ENCODE assay signal across 9 mouse cellular contexts in the genomic region with DNA sequence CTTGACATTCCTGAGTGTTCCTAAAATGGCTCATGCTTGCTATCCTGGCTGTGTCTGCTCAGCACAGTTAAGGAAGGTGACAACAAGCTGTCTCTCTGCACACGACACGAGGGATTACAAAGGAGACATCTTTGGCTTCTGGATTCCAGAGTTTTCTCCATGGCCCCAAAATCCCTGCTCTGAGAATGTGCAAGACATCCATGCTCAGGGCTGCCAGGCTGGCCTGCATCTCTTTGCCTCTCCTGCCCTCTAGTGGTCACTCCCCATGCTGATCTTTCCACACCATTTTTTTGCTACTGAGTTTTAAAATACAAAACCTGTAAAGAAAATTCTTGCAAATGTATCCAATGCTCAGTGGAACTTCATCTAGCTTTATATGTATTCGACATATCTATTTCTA. TPM values are rescaled to one million over a fixed set of nuclear protein-coding genes. Genes with fewer than 3 reads are reported as not detected.
DNase-seq lines count a peak whose midpoint lies in the region; TF ChIP-seq lines count a peak whose summit lies in the region.
"Had no signal": no experiment of that assay in that cellular context is flagged by ENCODE, and none has a peak within 500 bp of the region (broad histone marks: within the 10 kb centered on the region; RNA-seq: fewer than 3 reads in every experiment).

No protein-coding gene starts in this region.

- DNase-seq in fibroblast of lung, adult 2 months (ENCODE audit: low read depth) = peak; percentile 32
- peak; percentile 83 to 90 for DNase-seq in heart, postnatal 10 days
- DNase-seq in layer of hippocampus, adult 8-10 months (ENCODE audit: low spot score in 2 of 2) = peak; percentile 68 to 86
- DNase-seq in lung, postnatal 25 days (ENCODE audit: low spot score) = peak; percentile 66
- peak; percentile 87 to 91 for DNase-seq in right cerebral cortex, postnatal 10 days (ENCODE audit: low spot score in 2 of 2)
- DNase-seq in urinary bladder, postnatal 25 days (ENCODE audit: low spot score) = peak; percentile 75

- no peaks in the 10 kb centered on the region for H3K9me3 ChIP-seq in E14TG2a.4 (ENCODE audit: low read length)

- no peaks in the 10 kb centered on the region for H3K27me3 ChIP-seq in E14TG2a.4 (ENCODE audit: insufficient read depth, low read length)

- no peak overlapping the region for H3K4me3 ChIP-seq in E14TG2a.4 (replicated peaks; ENCODE audit: low read length)
- H3K4me3 ChIP-seq in bone marrow, adult 2 months (replicated peaks; ENCODE audit: control insufficient read depth, low read depth, low read length) = no peak overlapping the region

- TF ChIP-seq POLR2A in bone marrow, adult 2 months (IDR thresholded peaks at IDR 0.05; ENCODE audit: borderline replicate concordance, control insufficient read depth, low read depth, low read length) = no peak

- 6% methylated on average over 3 of the region's 3 CpGs for WGBS in bone marrow, adult 2 months

- peak; percentile 92 for TF ChIP-seq CTCF in E14TG2a.4 (conservative IDR thresholded peaks at IDR 0.05; ENCODE audit: low read length)
- peak; percentile 91 for TF ChIP-seq CTCF in bone marrow, adult 2 months (IDR thresholded peaks at IDR 0.05; ENCODE audit: control insufficient read depth, insufficient read depth, low read length)

- H3K27ac ChIP-seq in bone marrow, adult 2 months (ENCODE audit: control insufficient read depth, insufficient read depth, low read depth, low read length, poor library complexity) = no peak overlapping the region

- intact Hi-C loops in heart, postnatal 10 days (cut with DNase I) = loop anchor here (1.0 to 2.0 kb wide), 4 partner anchors 85 to 943 kb away; no protein-coding TSS in a partner anchor

- no peaks in the 10 kb centered on the region for H3K36me3 ChIP-seq in E14TG2a.4 (ENCODE audit: insufficient read depth, low read length)

- peaks cover 17% of the 10 kb centered on the region for H3K4me1 ChIP-seq in E14TG2a.4 (replicated peaks; ENCODE audit: low read depth, low read length)
- peaks cover 1% of the 10 kb centered on the region; the same call in 1 of the 2 replicates for H3K4me1 ChIP-seq in bone marrow, adult 2 months (ENCODE audit: control insufficient read depth, insufficient read depth, low read length)

RNA-seq across cellular contexts. Expression of gene Gm19935, which starts 23.5 kb away (rescaled TPM):
- 1.3 and 1.6 TPM in 2 replicates for polyA plus RNA-seq in bone marrow, adult 2 months (2011; ENCODE audit: insufficient read depth, insufficient read length, low replicate concordance, missing spikeins)
- not detected for total RNA-seq in heart, postnatal 10 days (2021)
- 1 to 10 TPM; 2.9 to 3.9 (median 3.7) TPM for total RNA-seq in layer of hippocampus, adult 8-10 months (2022)
- total RNA-seq: hematopoietic stem cell, adult 5-6 weeks had no signal

RNA-seq across cellular contexts. Expression of gene Chd9, which starts 34.4 kb away (rescaled TPM):
- 28.0 and 60.6 TPM in 2 replicates for polyA plus RNA-seq in bone marrow, adult 2 months (2011; ENCODE audit: insufficient read depth, insufficient read length, low replicate concordance, missing spikeins)
- total RNA-seq in heart, postnatal 10 days (2021) = 10 to 100 TPM; 47.9 to 51.0 TPM
- 100 to 1,000 TPM; 240 to 270 (median 254) TPM for total RNA-seq in layer of hippocampus, adult 8-10 months (2022)

Comparison
In these comparisons a context has a peak if more than half of its experiments do, and no peak if none do; other contexts are left out.
1. DNase-seq: peak in every context shown above with its lines; median percentile 89 in right cerebral cortex, postnatal 10 days; 86 in heart, postnatal 10 days; 77 in layer of hippocampus, adult 8-10 months; 75 in urinary bladder, postnatal 25 days; 66 in lung, postnatal 25 days; 32 in fibroblast of lung, adult 2 months.
2. RNA of gene Chd9, which starts 34.4 kb away (total RNA-seq): 240 to 270 TPM in layer of hippocampus, adult 8-10 months; 47.9 to 51.0 TPM in heart, postnatal 10 days; every median in the first group is over 4 times any median in the second.